Mouse (Mus musculus): ENCODE data around the gene Tgfa. TPM values are rescaled to one million over a fixed set of nuclear protein-coding genes. Genes with fewer than 3 reads are reported as not detected.

Gene Tgfa
- polyA plus RNA-seq, 1 experiment from 2014 or later, result 9.5 TPM

DNA sequence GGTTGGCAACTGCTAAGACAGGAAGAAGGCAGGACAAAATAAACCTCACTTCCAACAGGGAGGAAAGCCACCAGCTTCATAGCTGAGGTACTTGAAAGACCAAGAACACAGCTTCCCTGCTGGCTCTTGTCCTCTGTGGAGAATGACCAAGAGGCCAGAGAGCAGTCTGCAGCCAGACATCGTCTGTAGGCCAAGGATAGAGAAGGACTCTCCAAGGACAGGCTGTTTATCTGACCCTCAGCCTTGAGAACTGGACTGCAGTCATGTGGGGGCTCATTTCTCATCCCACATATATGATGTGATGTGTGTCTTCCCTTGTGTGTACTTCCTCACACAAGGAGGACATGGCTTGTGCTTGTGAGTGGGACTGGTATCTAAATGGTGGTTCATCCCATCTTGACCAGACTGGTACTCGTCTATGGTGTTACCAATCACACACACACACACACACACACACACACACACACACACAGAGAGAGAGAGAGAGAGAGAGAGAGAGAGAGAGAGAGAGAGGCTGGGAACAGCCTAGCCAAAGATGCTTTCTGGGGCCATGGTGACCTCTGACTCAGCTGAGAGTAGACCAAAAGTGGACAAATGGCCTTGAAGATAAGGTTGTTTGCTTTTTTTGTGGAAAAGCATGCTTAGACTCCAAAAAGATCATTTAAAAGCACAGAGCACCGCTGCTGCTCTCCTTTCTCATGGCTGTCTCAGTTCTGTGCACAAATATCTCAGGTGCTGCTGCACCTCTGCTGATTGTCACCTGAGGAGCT lies 18.0 kb downstream of the Tgfa start:
- H3K27me3 ChIP-seq, result no peaks in the 10 kb centered on the region
- ATAC-seq (ENCODE audit: low FRiP score), result no peak
- 85% methylated on average over 3 of the region's 3 CpGs for WGBS

GRCm38 (mm10) chr6:86218066-86218465 lies 23.0 kb downstream of the Tgfa start:
- no peak for ATAC-seq (ENCODE audit: low FRiP score)
- WGBS, result 90% methylated on average over 2 of the region's 2 CpGs

More for the DNA sequence above, 18.0 kb downstream of the Tgfa start:
- no peaks in the 10 kb centered on the region for H3K9me3 ChIP-seq
- H3K9ac ChIP-seq, result no peak overlapping the region
- H3K4me2 ChIP-seq, result no peak overlapping the region
- H3K4me3 ChIP-seq, result no peak overlapping the region
- H3K36me3 ChIP-seq, result no peaks in the 10 kb centered on the region
- 0 out of 2 replicates have a peak, but pooled peaks cover 11% of the 10 kb centered on the region for H3K4me1 ChIP-seq (replicated peaks)
- no peak overlapping the region for H3K27ac ChIP-seq

GRCm38 (mm10) chr6:86218739-86219138 lies 23.7 kb downstream of the Tgfa start:
- no peaks in the 10 kb centered on the region for H3K27me3 ChIP-seq
- H3K9ac ChIP-seq, result no peak overlapping the region
- no peak overlapping the region for H3K4me3 ChIP-seq
- H3K36me3 ChIP-seq, result no peaks in the 10 kb centered on the region
- no peak overlapping the region for H3K27ac ChIP-seq
- ATAC-seq (ENCODE audit: low FRiP score), result no peak
- no peaks in the 10 kb centered on the region for H3K9me3 ChIP-seq
- WGBS, result 92% methylated on average over 4 of the region's 4 CpGs
- no peak overlapping the region for H3K4me2 ChIP-seq
- no peaks in the 10 kb centered on the region for H3K4me1 ChIP-seq (replicated peaks)

More at GRCm38 (mm10) chr6:86218066-86218465, 23.0 kb downstream of the Tgfa start:
- no peaks in the 10 kb centered on the region for H3K27me3 ChIP-seq
- H3K9me3 ChIP-seq, result no peaks in the 10 kb centered on the region
- no peak overlapping the region for H3K4me2 ChIP-seq
- H3K27ac ChIP-seq, result no peak overlapping the region
- no peaks in the 10 kb centered on the region for H3K36me3 ChIP-seq
- H3K4me1 ChIP-seq (replicated peaks), result no peaks in the 10 kb centered on the region
- no peak overlapping the region for H3K9ac ChIP-seq
- H3K4me3 ChIP-seq, result no peak overlapping the region

DNA sequence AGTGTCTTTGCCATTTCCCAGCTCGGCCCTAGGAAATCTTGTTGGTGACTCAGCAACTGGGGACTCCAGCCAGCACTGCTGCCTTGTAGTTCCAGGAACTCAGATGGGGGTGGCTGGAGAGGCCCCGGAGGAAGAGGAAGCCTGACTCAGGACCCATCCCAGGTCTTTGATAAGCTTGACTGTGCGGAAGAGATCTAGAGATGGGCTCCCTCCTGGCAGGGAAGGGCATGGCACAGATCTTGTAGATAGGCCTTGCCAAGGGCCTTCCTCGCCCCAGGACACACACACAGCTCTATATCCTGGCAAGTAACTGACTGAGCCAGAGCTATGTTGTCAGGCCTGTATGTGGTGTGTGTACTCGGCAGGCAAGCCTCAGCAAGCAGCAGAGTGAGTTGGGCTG lies 24.5 kb downstream of the Tgfa start:
- no peak overlapping the region for H3K4me2 ChIP-seq
- H3K9ac ChIP-seq, result no peak overlapping the region
- no peak overlapping the region for H3K4me3 ChIP-seq
- H3K9me3 ChIP-seq, result no peaks in the 10 kb centered on the region
- no peak for ATAC-seq (ENCODE audit: low FRiP score)
- 84% methylated on average over 5 of the region's 5 CpGs for WGBS
- no peaks in the 10 kb centered on the region for H3K4me1 ChIP-seq (replicated peaks)
- no peaks in the 10 kb centered on the region for H3K36me3 ChIP-seq
- no peak overlapping the region for H3K27ac ChIP-seq
- no peaks in the 10 kb centered on the region for H3K27me3 ChIP-seq

DNA sequence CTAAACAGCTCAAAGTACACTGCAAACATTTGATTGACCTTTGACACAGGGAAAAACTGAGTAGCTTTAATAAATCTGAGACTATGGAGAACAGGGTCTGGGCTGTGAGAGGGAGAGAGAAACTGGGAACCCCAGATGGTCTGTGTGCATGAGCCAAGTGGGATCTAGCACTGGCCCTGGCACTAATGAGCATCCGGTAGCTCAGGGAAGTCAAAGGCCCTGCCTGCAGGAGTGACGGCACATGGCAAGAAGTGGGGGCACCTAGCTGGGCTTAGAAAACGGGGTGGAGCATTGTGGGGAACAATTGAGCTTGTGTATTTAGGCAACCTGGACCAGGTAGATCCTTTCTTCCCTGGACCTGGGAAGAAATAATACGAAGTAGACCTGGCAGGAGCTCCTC lies 25.1 kb downstream of the Tgfa start:
- no peak overlapping the region for H3K9ac ChIP-seq
- H3K4me3 ChIP-seq, result no peak overlapping the region
- whole genome bisulfite sequencing, result 79% methylated on average over 4 of the region's 4 CpGs
- H3K36me3 ChIP-seq, result no peaks in the 10 kb centered on the region
- no peak overlapping the region for H3K27ac ChIP-seq
- no peaks in the 10 kb centered on the region for H3K27me3 ChIP-seq
- H3K9me3 ChIP-seq, result no peaks in the 10 kb centered on the region
- no peaks in the 10 kb centered on the region for H3K4me1 ChIP-seq (replicated peaks)
- no peak for ATAC-seq (ENCODE audit: low FRiP score)
- H3K4me2 ChIP-seq, result no peak overlapping the region

GRCm38 (mm10) chr6:86222381-86222780 lies 27.4 kb downstream of the Tgfa start:
- Histone ChIP-seq H3K36me3 (no peaks in the 10 kb centered on the region), H3K4me1 (replicated peaks) (no peaks in the 10 kb centered on the region), H3K9me3 (no peaks in the 10 kb centered on the region), H3K9ac (no peak overlapping the region), H3K4me3 (no peak overlapping the region), H3K27ac (no peak overlapping the region), H3K4me2 (no peak overlapping the region), H3K27me3 (no peaks in the 10 kb centered on the region)
- WGBS, result 43% methylated on average over 7 of the region's 7 CpGs
- no peak for ATAC-seq (ENCODE audit: low FRiP score)

DNA sequence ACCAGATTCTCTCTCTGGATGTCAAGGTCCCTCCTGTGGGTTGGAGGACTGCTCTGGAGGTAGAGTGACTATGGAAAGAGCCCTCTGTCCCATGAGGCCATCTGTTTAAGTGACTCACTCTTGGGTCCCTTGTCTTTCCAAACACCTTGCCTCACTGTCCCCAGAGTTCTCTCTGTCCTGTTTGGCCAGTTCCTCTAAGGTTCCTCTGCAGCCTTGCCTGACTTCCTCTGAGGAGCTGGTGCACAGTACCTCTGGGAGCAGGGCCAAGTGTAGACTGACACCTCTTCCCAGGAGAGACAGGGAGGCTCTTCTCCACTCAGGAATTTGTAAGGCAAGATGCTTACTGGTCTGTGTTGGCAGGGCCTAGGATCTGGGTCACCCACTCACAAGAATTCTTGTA lies 30.6 kb downstream of the Tgfa start:
- Histone ChIP-seq H3K4me2 (no peak overlapping the region), H3K4me1 (replicated peaks) (no peaks in the 10 kb centered on the region; the same call in none of the 2 replicates), H3K27me3 (no peaks in the 10 kb centered on the region), H3K4me3 (no peak overlapping the region), H3K27ac (no peak overlapping the region), H3K9me3 (no peaks in the 10 kb centered on the region), H3K9ac (no peak overlapping the region), H3K36me3 (no peaks in the 10 kb centered on the region)
- no peak for ATAC-seq (ENCODE audit: low FRiP score)

DNA sequence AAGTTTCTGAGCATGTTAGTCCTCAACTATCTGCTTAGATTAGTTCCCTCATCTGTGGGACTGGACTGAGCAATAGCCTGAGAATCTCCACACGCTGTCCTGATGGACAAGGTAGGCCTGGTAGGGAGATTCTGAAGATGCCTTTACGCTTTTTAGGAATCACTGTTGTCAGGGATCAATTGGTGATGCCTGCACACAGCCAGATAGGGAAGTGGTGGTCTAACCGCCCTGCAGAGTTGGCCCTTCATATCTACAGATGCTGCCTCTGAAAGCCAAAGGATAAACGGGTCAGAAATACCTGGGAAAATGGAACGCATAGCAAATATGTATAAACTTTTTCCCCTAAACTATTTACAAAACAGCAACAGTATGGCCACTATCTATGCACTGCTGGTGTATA lies 37.3 kb downstream of the Tgfa start:
- no peaks in the 10 kb centered on the region for H3K9me3 ChIP-seq
- WGBS, result 87% methylated on average over 5 of the region's 5 CpGs
- no peak overlapping the region for H3K9ac ChIP-seq
- no peaks in the 10 kb centered on the region for H3K36me3 ChIP-seq
- H3K27me3 ChIP-seq, result no peaks in the 10 kb centered on the region
- no peak for ATAC-seq (ENCODE audit: low FRiP score)
- H3K27ac ChIP-seq, result no peak overlapping the region
- no peaks in the 10 kb centered on the region; the same call in none of the 2 replicates for H3K4me1 ChIP-seq (replicated peaks)
- no peak overlapping the region for H3K4me2 ChIP-seq
- H3K4me3 ChIP-seq, result no peak overlapping the region

DNA sequence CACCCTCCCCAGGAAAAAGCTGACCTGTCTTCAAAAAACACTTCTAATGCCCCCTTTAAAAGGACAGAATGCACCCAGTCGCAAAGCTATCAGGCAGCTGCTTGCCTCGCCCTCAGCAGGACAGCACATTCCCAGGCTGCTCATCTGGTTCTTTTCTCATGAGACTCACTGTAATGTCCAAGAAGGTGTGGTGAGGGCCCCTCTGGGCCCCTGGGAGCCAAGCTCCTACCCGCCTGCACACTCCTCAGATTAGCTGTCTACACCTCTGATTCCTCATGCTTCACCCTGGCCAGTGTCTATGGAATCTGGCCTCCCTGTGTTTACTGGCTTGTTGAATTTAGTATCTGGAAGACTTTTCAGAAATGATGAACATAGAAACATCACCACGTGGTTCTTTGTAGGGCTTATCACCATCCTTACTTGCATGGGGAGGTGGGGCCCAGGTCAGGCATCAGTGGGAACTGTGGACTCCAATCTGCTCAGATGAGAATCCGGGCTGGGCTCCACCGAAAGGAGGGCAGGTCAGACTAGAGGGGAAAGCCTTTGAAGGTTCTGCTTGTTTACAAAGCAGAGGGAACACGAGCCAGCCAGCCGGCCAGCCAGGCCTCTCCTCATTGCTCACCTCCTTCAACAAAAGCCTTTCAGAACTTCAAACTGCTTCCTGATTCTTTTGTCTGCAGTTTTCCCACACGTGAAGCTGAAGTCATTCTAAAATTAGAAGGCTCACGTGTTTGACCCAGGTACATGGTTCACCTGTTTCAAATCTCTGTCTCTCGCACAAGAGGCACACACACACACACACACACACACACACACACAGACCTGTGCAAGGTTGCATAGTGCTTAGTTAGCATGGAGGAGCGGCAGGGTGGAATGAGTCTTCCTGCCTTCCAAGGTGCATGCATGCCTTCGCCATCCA lies 38.7 kb downstream of the Tgfa start:
- Histone ChIP-seq H3K4me1 (replicated peaks) (no peaks in the 10 kb centered on the region; the same call in none of the 2 replicates), H3K9ac (no peak overlapping the region), H3K4me3 (no peak overlapping the region), H3K27me3 (no peaks in the 10 kb centered on the region), H3K27ac (no peak overlapping the region), H3K9me3 (no peaks in the 10 kb centered on the region), H3K36me3 (no peaks in the 10 kb centered on the region), H3K4me2 (no peak overlapping the region)
- WGBS, result 45% methylated on average over 13 of the region's 13 CpGs
- no peak for ATAC-seq (ENCODE audit: low FRiP score)

- Histone ChIP-seq H3K27me3 (no peaks in the 10 kb centered on the region), H3K9me3 (no peaks in the 10 kb centered on the region), H3K4me3 (no peak overlapping the region), H3K9ac (no peak overlapping the region), H3K4me2 (no peak overlapping the region), H3K27ac (no peak overlapping the region), H3K36me3 (no peaks in the 10 kb centered on the region), H3K4me1 (replicated peaks) (peaks cover 10% of the 10 kb centered on the region; the same call in 1 of the 2 replicates)
- ATAC-seq (ENCODE audit: low FRiP score), result no peak
- 22% methylated on average over 3 of the region's 3 CpGs for WGBS
These were observed 49.8 kb downstream of the Tgfa start for GRCm38 (mm10) chr6:86244866-86245265.

DNA sequence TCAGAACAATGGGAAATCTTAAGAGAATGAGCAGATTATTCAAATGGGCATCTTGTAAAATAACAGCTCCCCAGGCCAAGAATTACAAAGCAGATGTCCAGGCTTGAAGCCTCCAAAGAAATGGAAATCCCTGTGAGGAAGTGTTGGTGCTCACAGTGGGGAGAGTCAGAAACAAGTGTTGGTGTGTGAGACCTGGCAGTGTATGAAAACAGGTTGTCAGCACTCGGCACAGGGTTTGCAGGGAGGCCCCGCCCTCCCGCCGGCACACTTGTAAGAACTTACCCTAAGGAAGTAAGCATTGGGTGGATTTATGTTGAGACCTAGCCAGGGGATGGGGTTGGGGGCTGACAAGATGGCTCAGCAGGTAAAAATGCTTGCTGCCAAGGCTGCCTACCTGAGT lies 50.9 kb downstream of the Tgfa start:
- Histone ChIP-seq H3K4me3 (no peak overlapping the region), H3K9me3 (no peaks in the 10 kb centered on the region), H3K4me1 (replicated peaks) (peaks cover 15% of the 10 kb centered on the region; the same call in 1 of the 2 replicates), H3K9ac (no peak overlapping the region), H3K36me3 (no peaks in the 10 kb centered on the region), H3K27me3 (no peaks in the 10 kb centered on the region), H3K4me2 (no peak overlapping the region), H3K27ac (no peak overlapping the region)
- 51% methylated on average over 4 of the region's 4 CpGs for WGBS
- no peak for ATAC-seq (ENCODE audit: low FRiP score)

GRCm38 (mm10) chr6:86248562-86248961 lies 53.5 kb downstream of the Tgfa start:
- WGBS, result 75% methylated on average over 1 of the region's 1 CpGs
- no peak for ATAC-seq (ENCODE audit: low FRiP score)
- Histone ChIP-seq H3K4me3 (no peak overlapping the region), H3K27me3 (no peaks in the 10 kb centered on the region), H3K4me2 (no peak overlapping the region), H3K4me1 (replicated peaks) (peaks cover 15% of the 10 kb centered on the region; the same call in 1 of the 2 replicates), H3K9me3 (no peaks in the 10 kb centered on the region), H3K36me3 (no peaks in the 10 kb centered on the region), H3K27ac (no peak overlapping the region), H3K9ac (no peak overlapping the region)
